8 mouse cellular contexts compared by ENCODE assay signal in the genomic region with DNA sequence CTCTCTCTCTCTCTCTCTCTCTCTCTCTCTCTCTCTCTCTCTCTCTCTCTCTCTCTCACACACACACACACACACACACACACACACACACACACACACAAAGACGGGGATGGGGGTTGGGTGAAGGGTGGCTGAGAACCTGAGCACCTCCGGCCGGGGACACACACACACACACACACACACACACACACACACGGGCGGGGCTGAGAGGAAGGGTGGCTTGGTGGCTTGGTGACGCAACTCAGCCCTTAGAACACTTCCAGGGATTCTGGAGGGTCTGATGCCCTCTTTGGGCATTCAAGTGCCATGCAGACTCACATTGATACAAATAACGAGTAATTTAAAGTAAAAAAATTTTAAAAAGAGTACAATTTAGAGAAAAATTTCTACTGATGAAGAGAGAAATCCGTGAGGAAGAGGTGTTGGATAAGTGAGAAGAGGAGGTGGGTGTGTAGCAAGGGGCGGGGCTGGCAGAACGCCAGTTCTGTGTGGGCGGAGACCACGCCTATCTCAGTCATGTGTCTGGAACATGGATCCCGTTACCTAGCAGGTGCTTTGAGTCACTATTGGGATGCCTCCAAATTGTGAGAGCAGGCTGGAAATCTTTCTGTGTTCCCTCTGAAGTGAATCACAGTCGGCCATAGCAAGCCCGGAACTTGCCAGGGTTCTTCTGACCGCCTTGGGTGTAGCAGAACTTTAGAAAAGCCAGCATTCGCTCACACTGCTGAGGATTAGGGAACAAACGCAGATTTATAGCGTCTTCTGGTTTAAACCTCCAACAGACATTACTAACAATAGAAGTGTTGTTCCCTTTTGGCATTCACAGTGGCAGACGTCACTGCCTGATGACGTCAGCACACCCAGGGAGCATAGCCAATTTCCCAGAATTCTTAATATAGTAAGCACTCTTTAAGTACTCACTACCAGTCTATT. TPM values are rescaled to one million over a fixed set of nuclear protein-coding genes. Genes with fewer than 3 reads are reported as not detected.
A peak's percentile ranks its signal among the peaks of the same experiment; 100 is the strongest.
DNase-seq lines count a peak whose midpoint lies in the region; ATAC-seq and TF ChIP-seq lines count a peak whose summit lies in the region.

No protein-coding gene starts in this region.

- H3K36me3 ChIP-seq in embryonic facial prominence, embryonic 14.5 days (ENCODE audit: control insufficient read depth, insufficient read depth, low read length): no peaks in the 10 kb centered on the region
- H3K36me3 ChIP-seq in heart, embryonic 10.5 days: no peaks in the 10 kb centered on the region
- no peaks in the 10 kb centered on the region for H3K36me3 ChIP-seq in limb, embryonic 14.5 days (ENCODE audit: control insufficient read depth, insufficient read depth, low read length)
- H3K36me3 ChIP-seq in midbrain, embryonic 15.5 days (replicated peaks): no peaks in the 10 kb centered on the region

- peak overlapping the region; percentile 31 for H3K4me2 ChIP-seq in embryonic facial prominence, embryonic 14.5 days (ENCODE audit: low read depth, low read length)
- peak overlapping the region; percentile 29 for H3K4me2 ChIP-seq in limb, embryonic 14.5 days (replicated peaks; ENCODE audit: low read depth, low read length, severe bottlenecking)
- H3K4me2 ChIP-seq in midbrain, embryonic 15.5 days: peak overlapping the region; percentile 42

- 21% methylated on average over 21 of the region's 21 CpGs for WGBS in embryonic facial prominence, embryonic 14.5 days
- WGBS in heart, embryonic 10.5 days: 23% methylated on average over 21 of the region's 21 CpGs
- WGBS in limb, embryonic 14.5 days: 19% methylated on average over 21 of the region's 21 CpGs
- 21% methylated on average over 21 of the region's 21 CpGs for WGBS in midbrain, embryonic 15.5 days

- no peaks in the 10 kb centered on the region for H3K9me3 ChIP-seq in embryonic facial prominence, embryonic 14.5 days (ENCODE audit: control insufficient read depth, low read length)
- H3K9me3 ChIP-seq in heart, embryonic 10.5 days: no peaks in the 10 kb centered on the region
- H3K9me3 ChIP-seq in limb, embryonic 14.5 days (ENCODE audit: control insufficient read depth, low read length): no peaks in the 10 kb centered on the region
- no peaks in the 10 kb centered on the region for H3K9me3 ChIP-seq in midbrain, embryonic 15.5 days

- peaks cover 10% of the 10 kb centered on the region for H3K27me3 ChIP-seq in embryonic facial prominence, embryonic 14.5 days (replicated peaks; ENCODE audit: control insufficient read depth, insufficient read depth, low read length)
- H3K27me3 ChIP-seq in heart, embryonic 10.5 days (ENCODE audit: insufficient read depth, poor library complexity, severe bottlenecking): no peaks in the 10 kb centered on the region
- H3K27me3 ChIP-seq in limb, embryonic 14.5 days (ENCODE audit: control insufficient read depth, insufficient read depth, low read length): 0 out of 2 replicates have a peak, but pooled peaks cover 4% of the 10 kb centered on the region
- no peaks in the 10 kb centered on the region for H3K27me3 ChIP-seq in midbrain, embryonic 15.5 days (replicated peaks)

- H3K4me3 ChIP-seq in embryonic facial prominence, embryonic 14.5 days (ENCODE audit: low read depth, low read length): peak overlapping the region; percentile 2; the same call in 1 of the 2 replicates
- peak overlapping the region; percentile 33 for H3K4me3 ChIP-seq in heart, embryonic 10.5 days
- H3K4me3 ChIP-seq in limb, embryonic 14.5 days (replicated peaks; ENCODE audit: low read length): no peak overlapping the region
- peak overlapping the region; percentile 19 for H3K4me3 ChIP-seq in midbrain, embryonic 15.5 days

- peak; percentile 79 for DNase-seq in B cell, adult 2 months
- DNase-seq in adrenal gland, adult 18-20 months (ENCODE audit: low spot score in 2 of 2): peak; percentile 55 to 63
- DNase-seq in embryonic facial prominence, embryonic 14.5 days (ENCODE audit: low spot score): peak; percentile 88
- no peak for DNase-seq in heart, embryonic 10.5 days (ENCODE audit: low spot score)
- peak; percentile 60 for DNase-seq in kidney, adult 9 months
- DNase-seq in limb, embryonic 14.5 days (ENCODE audit: low spot score): peak; percentile 80
- DNase-seq in telencephalon, adult 2 months (ENCODE audit: low read depth, low spot score): peak; percentile 75

- H3K9ac ChIP-seq in embryonic facial prominence, embryonic 14.5 days (ENCODE audit: low read depth, low read length): 0 out of 2 replicates have a peak overlapping the region, but pooled peaks have one; percentile 14
- no peak overlapping the region for H3K9ac ChIP-seq in limb, embryonic 14.5 days (ENCODE audit: low read depth, low read length, severe bottlenecking)
- H3K9ac ChIP-seq in midbrain, embryonic 15.5 days: no peak overlapping the region

- no peak overlapping the region; the same call in 1 of the 2 replicates for H3K27ac ChIP-seq in embryonic facial prominence, embryonic 14.5 days (replicated peaks; ENCODE audit: low read depth, low read length)
- 0 out of 2 replicates have a peak overlapping the region, but pooled peaks have one; percentile 24 for H3K27ac ChIP-seq in heart, embryonic 10.5 days
- H3K27ac ChIP-seq in limb, embryonic 14.5 days (replicated peaks; ENCODE audit: low read depth, low read length): 0 out of 2 replicates have a peak overlapping the region, but pooled peaks have one; percentile 46
- peak overlapping the region; percentile 39; the same call in 1 of the 2 replicates for H3K27ac ChIP-seq in midbrain, embryonic 15.5 days

- peak; percentile 88 for ATAC-seq in embryonic facial prominence, embryonic 14.5 days (ENCODE audit: low read depth)
- ATAC-seq in limb, embryonic 14.5 days (ENCODE audit: low FRiP score, low read depth): peak; percentile 68
- peak; percentile 83 for ATAC-seq in midbrain, embryonic 15.5 days (replicated peaks)

- H3K4me1 ChIP-seq in embryonic facial prominence, embryonic 14.5 days (ENCODE audit: control insufficient read depth, insufficient read depth, low read length): no peaks in the 10 kb centered on the region
- H3K4me1 ChIP-seq in heart, embryonic 10.5 days: peaks cover 19% of the 10 kb centered on the region
- no peaks in the 10 kb centered on the region for H3K4me1 ChIP-seq in limb, embryonic 14.5 days (ENCODE audit: control insufficient read depth, insufficient read depth, low read length)
- H3K4me1 ChIP-seq in midbrain, embryonic 15.5 days: peaks cover 10% of the 10 kb centered on the region; the same call in 1 of the 2 replicates

- no peak for TF ChIP-seq POLR2A in limb, embryonic 14.5 days (IDR thresholded peaks at IDR 0.05; ENCODE audit: borderline replicate concordance, extremely low read depth, insufficient read depth, insufficient read length)

RNA-seq across cellular contexts. Expression of a gene that starts 12.2 kb away (rescaled TPM):
- total RNA-seq in adrenal gland, adult 18-20 months (2021): 10 to 100 TPM; 20.8 to 32.4 TPM
- polyA plus RNA-seq in embryonic facial prominence, embryonic 14.5 days (2014; fragmentation: Nextera tagmentation; extraction: Ambion mirVana): 9.0 and 10.2 TPM in 2 replicates
- 12.9 and 15.0 TPM in 2 replicates for polyA plus RNA-seq in heart, embryonic 10.5 days (2016; fragmentation: Nextera tagmentation; extraction: Ambion mirVana)
- 17.2 and 18.2 TPM in 2 replicates for polyA plus RNA-seq in limb, embryonic 14.5 days (2012; rRNA removed)
- polyA plus RNA-seq in limb, embryonic 14.5 days (2014; fragmentation: Nextera tagmentation; extraction: Ambion mirVana): 7.7 and 9.4 TPM in 2 replicates
- polyA plus RNA-seq in midbrain, embryonic 15.5 days (2015; fragmentation: Nextera tagmentation; extraction: Ambion mirVana): 11.5 and 12.6 TPM in 2 replicates

RNA-seq across cellular contexts. Expression of a gene that starts 17.4 kb away (rescaled TPM):
- total RNA-seq in adrenal gland, adult 18-20 months (2021): not detected
- polyA plus RNA-seq in embryonic facial prominence, embryonic 14.5 days (2014; fragmentation: Nextera tagmentation; extraction: Ambion mirVana): not detected in 2 replicates
- 1.3 and 2.1 TPM in 2 replicates for polyA plus RNA-seq in heart, embryonic 10.5 days (2016; fragmentation: Nextera tagmentation; extraction: Ambion mirVana)
- polyA plus RNA-seq in limb, embryonic 14.5 days (2012; rRNA removed): 0.09 and 0.17 TPM in 2 replicates
- polyA plus RNA-seq in limb, embryonic 14.5 days (2014; fragmentation: Nextera tagmentation; extraction: Ambion mirVana): 0.23 and 0.30 TPM in 2 replicates
- not detected in 2 replicates for polyA plus RNA-seq in midbrain, embryonic 15.5 days (2015; fragmentation: Nextera tagmentation; extraction: Ambion mirVana)

RNA-seq across cellular contexts. Expression of a gene that starts 32.1 kb away (rescaled TPM):
- not detected for total RNA-seq in adrenal gland, adult 18-20 months (2021)
- polyA plus RNA-seq in embryonic facial prominence, embryonic 14.5 days (2014; fragmentation: Nextera tagmentation; extraction: Ambion mirVana): not detected in 2 replicates
- not detected in 2 replicates for polyA plus RNA-seq in heart, embryonic 10.5 days (2016; fragmentation: Nextera tagmentation; extraction: Ambion mirVana)
- 0.04 TPM in 1 of 2 replicates, not detected in the other for polyA plus RNA-seq in limb, embryonic 14.5 days (2012; rRNA removed)
- polyA plus RNA-seq in limb, embryonic 14.5 days (2014; fragmentation: Nextera tagmentation; extraction: Ambion mirVana): not detected in 2 replicates
- not detected in 2 replicates for polyA plus RNA-seq in midbrain, embryonic 15.5 days (2015; fragmentation: Nextera tagmentation; extraction: Ambion mirVana)

RNA-seq across cellular contexts. Expression of a gene that starts 45.4 kb away (rescaled TPM):
- total RNA-seq in adrenal gland, adult 18-20 months (2021): not detected
- 1.2 TPM in 2 replicates for polyA plus RNA-seq in embryonic facial prominence, embryonic 14.5 days (2014; fragmentation: Nextera tagmentation; extraction: Ambion mirVana)
- polyA plus RNA-seq in heart, embryonic 10.5 days (2016; fragmentation: Nextera tagmentation; extraction: Ambion mirVana): not detected in 2 replicates
- 2.1 and 2.2 TPM in 2 replicates for polyA plus RNA-seq in limb, embryonic 14.5 days (2012; rRNA removed)
- 3.4 and 4.9 TPM in 2 replicates for polyA plus RNA-seq in limb, embryonic 14.5 days (2014; fragmentation: Nextera tagmentation; extraction: Ambion mirVana)
- not detected in 2 replicates for polyA plus RNA-seq in midbrain, embryonic 15.5 days (2015; fragmentation: Nextera tagmentation; extraction: Ambion mirVana)

RNA-seq across cellular contexts. Expression of a gene that starts 58.1 kb away (rescaled TPM):
- not detected for total RNA-seq in adrenal gland, adult 18-20 months (2021)
- polyA plus RNA-seq in embryonic facial prominence, embryonic 14.5 days (2014; fragmentation: Nextera tagmentation; extraction: Ambion mirVana): not detected in 2 replicates
- polyA plus RNA-seq in heart, embryonic 10.5 days (2016; fragmentation: Nextera tagmentation; extraction: Ambion mirVana): 0.05 TPM in 1 of 2 replicates, not detected in the other
- polyA plus RNA-seq in limb, embryonic 14.5 days (2012; rRNA removed): not detected in 2 replicates
- polyA plus RNA-seq in limb, embryonic 14.5 days (2014; fragmentation: Nextera tagmentation; extraction: Ambion mirVana): not detected in 2 replicates
- polyA plus RNA-seq in midbrain, embryonic 15.5 days (2015; fragmentation: Nextera tagmentation; extraction: Ambion mirVana): not detected in 2 replicates
